In genomic region chr16:93384039-93384537, GRCm38 (mm10) we compare ENCODE assay signal across 20 mouse cellular contexts.
DNase-seq lines count a peak whose midpoint lies in the region; ATAC-seq and TF ChIP-seq lines count a peak whose summit lies in the region.
"Had no signal": no experiment of that assay in that cellular context is flagged by ENCODE, and none has a peak within 500 bp of the region (broad histone marks: within the 10 kb centered on the region; RNA-seq: fewer than 3 reads in every experiment).

No protein-coding gene starts in this region.

- TF ChIP-seq CTCF in lung, embryonic 14.5 days (IDR thresholded peaks at IDR 0.05; ENCODE audit: low read depth): no peak

- no peaks in the 10 kb centered on the region for H3K36me3 ChIP-seq in lung, embryonic 14.5 days (ENCODE audit: insufficient read depth)
- H3K36me3 ChIP-seq in myocyte (ENCODE audit: control insufficient read depth, insufficient read depth): no peaks in the 10 kb centered on the region
- H3K36me3 ChIP-seq in liver, embryonic 12.5 days: no peaks in the 10 kb centered on the region
- H3K36me3 ChIP-seq: embryonic facial prominence, embryonic 13.5 days; heart, embryonic 12.5 days; hindbrain, embryonic 10.5 days had no signal

- no peak overlapping the region for H3K4me3 ChIP-seq in lung, embryonic 14.5 days (ENCODE audit: low read depth, low read length)
- no peak overlapping the region for H3K4me3 ChIP-seq in myocyte
- no peak overlapping the region for H3K4me3 ChIP-seq in liver, embryonic 12.5 days
- H3K4me3 ChIP-seq: embryonic facial prominence, embryonic 13.5 days; forebrain, embryonic 13.5 days; gastrocnemius, adult 2 months; heart, embryonic 12.5 days; hindbrain, embryonic 10.5 days had no signal

- no peak overlapping the region for H3K27ac ChIP-seq in lung, embryonic 14.5 days (ENCODE audit: low read depth)
- H3K27ac ChIP-seq in liver, embryonic 12.5 days: no peak overlapping the region
- H3K27ac ChIP-seq: embryonic facial prominence, embryonic 13.5 days; forebrain, embryonic 13.5 days; gastrocnemius, adult 2 months; hindbrain, embryonic 10.5 days; hindbrain, embryonic 14.5 days had no signal

- H3ac ChIP-seq in myocyte (ENCODE audit: control insufficient read depth, insufficient read length): no peak overlapping the region

- WGBS in lung, embryonic 14.5 days: 21% methylated on average over 8 of the region's 8 CpGs
- WGBS in liver, embryonic 12.5 days (ENCODE audit: insufficient replicate concordance): 58% methylated on average over 8 of the region's 8 CpGs

- H3K79me2 ChIP-seq in myocyte (ENCODE audit: control insufficient read depth, insufficient read depth): no peaks in the 10 kb centered on the region

- no peaks in the 10 kb centered on the region for H3K27me3 ChIP-seq in lung, embryonic 14.5 days (ENCODE audit: insufficient read depth, low read length)
- H3K27me3 ChIP-seq in myocyte (ENCODE audit: control insufficient read depth, insufficient read depth, insufficient read length): no peaks in the 10 kb centered on the region
- peaks cover 45% of the 10 kb centered on the region for H3K27me3 ChIP-seq in liver, embryonic 12.5 days (replicated peaks)
- H3K27me3 ChIP-seq: forebrain, embryonic 13.5 days; heart, embryonic 12.5 days had no signal

- H3K9ac ChIP-seq in lung, embryonic 14.5 days: no peak overlapping the region
- H3K9ac ChIP-seq in liver, embryonic 12.5 days: no peak overlapping the region
- H3K9ac ChIP-seq: embryonic facial prominence, embryonic 13.5 days; forebrain, embryonic 13.5 days; forebrain, postnatal 0 days; heart, embryonic 12.5 days; hindbrain, embryonic 14.5 days had no signal

- peak; percentile 34 to 40 for DNase-seq in frontal cortex, postnatal 36 days (ENCODE audit: low spot score in 2 of 2)
- no peak for DNase-seq in frontal cortex, postnatal 14 days (ENCODE audit: low spot score in 2 of 2)
- peak; percentile 12 for DNase-seq in lung, embryonic 14.5 days
- DNase-seq in lung, postnatal 25 days (ENCODE audit: low spot score): no peak
- peak; percentile 73 for DNase-seq in brain, adult 2 months (ENCODE audit: low read depth, low spot score)
- DNase-seq: adrenal gland, postnatal 10 days; cerebellum, adult 11-12 months; cerebellum, adult 9-10 months; cerebellum, postnatal 25 days; forebrain, postnatal 0 days; gastrocnemius, adult 2 months; gastrocnemius, postnatal 25 days had no signal

- no peak overlapping the region for H3K4me2 ChIP-seq in lung, embryonic 14.5 days
- no peak overlapping the region for H3K4me2 ChIP-seq in myocyte (ENCODE audit: low read depth)
- no peak overlapping the region for H3K4me2 ChIP-seq in liver, embryonic 12.5 days
- H3K4me2 ChIP-seq: embryonic facial prominence, embryonic 13.5 days; forebrain, embryonic 13.5 days; heart, embryonic 12.5 days; hindbrain, embryonic 14.5 days had no signal

- peak; percentile 10; the same call in 1 of the 2 replicates for ATAC-seq in lung, embryonic 14.5 days (ENCODE audit: insufficient read depth)
- no peak for ATAC-seq in liver, embryonic 12.5 days
- ATAC-seq in erythroblast, adult 5-6 weeks (replicated peaks; ENCODE audit: low FRiP score, poor library complexity, severe bottlenecking): no peak
- ATAC-seq: forebrain, embryonic 13.5 days; forebrain, postnatal 0 days had no signal

- no peak for TF ChIP-seq POLR2A in myocyte (IDR thresholded peaks at IDR 0.05; ENCODE audit: insufficient read length, low read depth)

- H3K4me1 ChIP-seq in lung, embryonic 14.5 days (ENCODE audit: insufficient read depth): peaks cover 8% of the 10 kb centered on the region; the same call in 1 of the 2 replicates
- peaks cover 2% of the 10 kb centered on the region; the same call in 1 of the 2 replicates for H3K4me1 ChIP-seq in liver, embryonic 12.5 days

- H3K9me3 ChIP-seq in lung, embryonic 14.5 days (ENCODE audit: low read depth, low read length): no peaks in the 10 kb centered on the region
- no peaks in the 10 kb centered on the region for H3K9me3 ChIP-seq in liver, embryonic 12.5 days (replicated peaks)
- H3K9me3 ChIP-seq: embryonic facial prominence, embryonic 13.5 days; forebrain, embryonic 13.5 days; heart, embryonic 12.5 days; hindbrain, embryonic 10.5 days had no signal

TF ChIP-seq in myocyte, 11 proteins besides CTCF, POLR2A, EP300 and RAD21:
- TF ChIP-seq POLR2AphosphoS2 (IDR thresholded peaks at IDR 0.05; ENCODE audit: insufficient read length, low read depth) (no peak), TCF12 (IDR thresholded peaks at IDR 0.05; ENCODE audit: insufficient read depth, poor library complexity, severe bottlenecking) (peak; percentile 18), MYOD1 (IDR thresholded peaks at IDR 0.05; ENCODE audit: control insufficient read depth in 1 of 3, insufficient read length in 2 of 3, low read depth in 2 of 3) (peak in 2 of 3 experiments; percentile 21 to 64), CEBPB (IDR thresholded peaks at IDR 0.05; ENCODE audit: insufficient read depth, poor library complexity, severe bottlenecking) (no peak), SRF (IDR thresholded peaks at IDR 0.05; ENCODE audit: control insufficient read depth, insufficient read length, low read depth) (peak; percentile 54), MYOG (IDR thresholded peaks at IDR 0.05; ENCODE audit: control insufficient read depth in 1 of 3, insufficient read depth in 1 of 3, insufficient read length in 2 of 3, low read depth in 2 of 3) (peak in 2 of 3 experiments; percentile 2 to 84), E2F4 (IDR thresholded peaks at IDR 0.05; ENCODE audit: insufficient read depth) (no peak), TCF3 (IDR thresholded peaks at IDR 0.05; ENCODE audit: insufficient read length, low read depth) (peak; percentile 32), USF1 (IDR thresholded peaks at IDR 0.05; ENCODE audit: low read depth) (no peak), REST (IDR thresholded peaks at IDR 0.05; ENCODE audit: insufficient read depth, insufficient read length) (no peak)

Comparison
In these comparisons a context has a peak if more than half of its experiments do, and no peak if none do; other contexts are left out.
1. DNase-seq: peak in frontal cortex, postnatal 36 days (2 of 2), lung, embryonic 14.5 days (single experiment) and brain, adult 2 months (single experiment); none in frontal cortex, postnatal 14 days (0 of 2) and lung, postnatal 25 days (single experiment).